Mouse (Mus musculus): Measurements from ENCODE around the gene Tyrobp.

The Tyrobp gene

DNA sequence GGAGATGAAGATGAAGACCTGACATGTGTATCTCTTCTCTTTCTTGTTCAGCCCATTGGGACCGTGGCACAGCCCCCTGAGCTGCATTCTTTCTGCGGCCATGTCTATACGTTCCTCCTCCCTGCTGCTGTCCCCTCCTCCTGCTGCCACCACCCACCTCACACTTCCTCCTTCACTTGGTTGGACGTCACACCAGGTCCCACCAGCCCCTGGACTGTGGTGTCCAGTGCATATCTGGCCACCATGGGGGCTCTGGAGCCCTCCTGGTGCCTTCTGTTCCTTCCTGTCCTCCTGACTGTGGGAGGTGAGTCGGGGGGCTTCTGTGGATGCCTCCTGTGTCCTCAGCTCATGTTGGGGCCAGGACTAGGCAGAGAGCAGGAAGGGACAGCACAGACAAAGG, at the start of gene Tyrobp:
Gene Tyrobp, plus strand, starts transcription at position 165 of the 400 bp plus-strand sequence.
- no peak for DNase-seq (ENCODE audit: low spot score)

DNA sequence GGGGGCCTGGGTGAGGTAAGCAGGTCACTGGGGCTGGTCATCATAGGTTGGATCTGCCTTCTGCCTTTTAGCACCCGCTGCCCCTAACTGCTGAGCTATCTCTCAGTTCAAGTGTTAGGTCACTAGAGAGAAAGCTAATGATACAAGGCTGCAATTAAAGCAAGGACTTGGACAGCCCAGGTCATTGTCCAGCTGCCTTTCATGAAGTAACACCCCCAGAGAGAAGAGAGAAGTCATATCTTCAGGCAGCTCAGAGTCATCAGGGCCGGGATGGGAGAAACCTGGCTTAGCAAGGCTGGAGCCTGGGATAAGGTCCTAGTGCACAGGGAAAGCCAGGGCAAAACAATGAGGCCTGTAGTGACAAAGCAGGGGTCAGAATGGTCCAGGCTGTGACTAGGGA, 46.1 kb upstream of the Tyrobp start:
- DNase-seq (ENCODE audit: low spot score) = no peak

DNA sequence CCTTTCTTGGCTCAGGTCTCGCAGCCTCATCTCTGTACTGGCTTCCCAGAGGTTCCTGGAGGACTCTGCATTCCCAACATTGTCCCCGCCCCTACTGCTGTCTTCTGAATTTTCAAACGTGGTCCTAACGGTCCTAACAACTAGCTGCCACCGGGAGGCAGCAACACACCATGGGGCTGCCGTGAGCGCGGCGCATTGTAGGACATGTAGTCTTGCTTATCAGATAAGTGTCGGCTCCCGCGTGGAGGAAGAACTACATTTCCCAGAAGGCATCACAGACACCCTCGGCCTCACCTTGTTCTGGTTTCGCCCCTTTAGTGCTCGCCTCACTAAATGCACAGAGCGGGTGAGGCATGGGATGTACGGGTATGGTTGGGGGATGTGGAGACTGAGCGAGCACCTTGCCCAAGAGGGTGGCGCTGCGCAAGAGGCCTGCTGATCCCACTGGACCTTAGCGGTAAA, 40.0 kb upstream of the Tyrobp start:
- DNase-seq (ENCODE audit: low spot score) = peak; percentile 96

DNA sequence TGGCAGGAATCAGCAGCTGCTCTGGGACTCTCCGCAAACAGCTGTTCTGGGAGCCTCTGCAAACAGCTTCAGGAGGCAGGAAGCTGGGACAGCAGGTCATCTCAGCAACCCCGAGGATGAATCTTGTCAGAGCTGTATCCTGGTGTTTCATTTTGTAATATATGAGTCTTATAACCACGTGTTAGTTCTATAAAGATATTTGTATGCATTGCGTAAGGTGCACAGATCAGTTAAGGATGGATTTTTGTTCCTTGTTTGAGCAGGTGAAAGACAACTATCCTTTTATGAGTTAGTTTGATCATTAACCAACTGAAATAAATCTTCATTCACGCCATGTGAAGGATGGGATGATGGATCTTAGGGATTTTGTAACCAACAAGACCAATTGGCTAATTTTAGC, 33.5 kb upstream of the Tyrobp start:
- no peak for DNase-seq (ENCODE audit: low spot score)

DNA sequence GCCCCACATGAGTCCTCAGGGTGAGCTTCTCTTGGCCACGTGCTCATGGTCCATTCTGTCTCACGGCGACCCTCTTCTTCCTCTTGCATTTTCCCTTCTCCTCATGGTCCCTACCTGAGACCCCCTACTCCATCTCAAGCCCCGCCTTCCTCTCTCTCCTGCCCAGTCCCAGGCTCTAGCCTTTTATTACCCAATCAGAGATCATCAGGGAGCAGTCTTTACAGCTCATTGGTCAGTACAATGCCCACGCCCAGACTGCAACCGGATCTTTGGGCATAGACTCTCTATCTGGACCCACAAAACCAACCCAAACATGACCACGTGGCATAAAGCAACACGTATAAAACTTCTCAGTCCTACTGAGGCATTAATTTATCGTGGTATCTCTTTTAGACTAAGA, 29.5 kb upstream of the Tyrobp start:
- no peak for DNase-seq (ENCODE audit: low spot score)

DNA sequence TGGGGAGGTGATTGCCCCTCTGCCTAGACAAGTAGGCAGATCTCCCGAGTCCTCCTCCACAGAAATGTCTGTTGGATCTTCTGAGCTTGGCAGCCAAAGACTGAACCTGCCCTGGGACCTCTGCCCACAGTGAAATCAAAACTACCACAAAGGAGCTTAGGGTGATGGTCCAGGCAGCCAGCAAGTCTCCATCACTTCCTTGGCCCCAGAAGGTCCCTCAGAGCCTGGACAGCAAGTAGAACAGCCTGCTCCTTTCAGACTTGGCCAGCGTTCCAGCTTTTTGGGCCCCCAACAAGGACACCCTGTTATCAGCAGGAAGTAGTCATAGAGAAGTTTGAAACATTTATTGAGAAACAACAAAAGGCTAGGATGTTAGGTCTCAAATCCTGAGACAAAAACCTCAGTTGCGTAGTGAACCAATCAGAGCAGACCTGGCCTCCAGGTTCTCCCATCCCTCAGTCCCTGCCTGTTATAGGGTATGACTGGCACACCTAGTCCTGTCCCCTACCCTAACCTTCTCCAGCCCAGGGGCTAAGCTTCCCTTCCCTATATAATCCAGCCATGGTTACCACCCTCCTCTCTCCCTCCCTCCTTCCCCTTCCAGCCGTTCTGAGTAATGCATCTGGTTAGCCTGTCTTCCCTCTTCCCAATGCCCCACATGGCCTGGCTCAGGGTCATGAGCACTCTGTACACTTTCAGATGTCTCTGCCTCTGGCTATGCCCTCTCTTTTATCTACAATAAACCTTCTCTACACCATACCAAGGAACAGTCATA, 20.6 kb upstream of the Tyrobp start:
- DNase-seq (ENCODE audit: low spot score) = no peak

DNA sequence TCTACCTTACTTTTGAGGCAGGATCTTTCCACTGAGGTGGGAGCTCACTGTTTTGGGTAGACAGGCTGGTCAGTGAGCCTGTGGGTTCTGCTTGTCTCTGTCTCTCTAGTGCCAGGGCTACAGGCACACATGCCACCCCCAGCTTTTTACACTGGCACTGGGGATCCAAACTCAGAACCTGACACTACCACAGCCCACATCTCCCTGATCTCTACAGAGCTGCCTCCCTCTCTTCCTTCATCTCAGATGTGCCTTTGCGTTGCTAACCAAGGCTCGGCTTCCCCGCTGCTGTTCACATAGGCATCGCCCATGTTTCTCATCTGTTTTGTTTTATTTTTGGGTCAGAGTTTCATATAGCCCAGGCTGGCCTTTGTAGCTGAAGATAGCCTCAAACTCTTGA, 19.9 kb upstream of the Tyrobp start:
- no peak for DNase-seq (ENCODE audit: low spot score)

DNA sequence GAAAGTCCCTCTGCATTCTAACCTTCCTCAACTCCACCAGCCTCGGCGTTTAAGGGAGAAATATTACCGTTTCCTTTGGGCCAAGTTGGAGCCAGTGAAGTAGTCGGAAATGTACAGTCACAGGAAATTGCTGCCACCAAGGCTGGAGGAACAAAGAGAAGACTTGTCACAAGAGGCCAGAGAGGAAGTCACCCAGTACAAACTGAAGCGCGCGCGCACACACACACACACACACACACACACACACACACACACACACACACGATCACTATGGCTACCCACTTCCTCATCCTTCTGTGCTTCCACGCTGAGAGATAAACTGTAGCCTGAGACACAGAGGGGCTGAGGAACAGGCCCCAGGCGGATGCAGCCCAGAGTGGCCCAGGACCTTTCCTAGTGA, 19.2 kb upstream of the Tyrobp start:
- DNase-seq (ENCODE audit: low spot score) = no peak

DNA sequence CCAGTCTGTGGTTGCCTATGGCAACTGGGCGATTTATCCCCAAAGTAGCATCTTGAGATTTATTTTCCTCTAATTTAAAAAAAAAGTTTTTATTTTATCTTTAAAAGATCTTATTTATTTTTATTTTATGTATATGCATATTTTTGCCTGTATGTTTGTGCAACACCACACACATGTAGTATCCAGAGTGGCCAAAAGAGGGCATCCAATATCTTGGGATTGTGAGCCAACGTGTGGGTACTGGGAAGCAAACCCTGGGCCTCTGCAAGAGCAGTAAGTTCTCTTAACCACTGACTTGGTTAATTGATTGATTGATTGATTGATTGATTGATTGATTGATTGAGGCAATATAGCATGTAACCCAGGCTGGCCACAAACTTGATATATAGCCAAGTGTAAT, 18.7 kb upstream of the Tyrobp start:
- no peak for DNase-seq (ENCODE audit: low spot score)

DNA sequence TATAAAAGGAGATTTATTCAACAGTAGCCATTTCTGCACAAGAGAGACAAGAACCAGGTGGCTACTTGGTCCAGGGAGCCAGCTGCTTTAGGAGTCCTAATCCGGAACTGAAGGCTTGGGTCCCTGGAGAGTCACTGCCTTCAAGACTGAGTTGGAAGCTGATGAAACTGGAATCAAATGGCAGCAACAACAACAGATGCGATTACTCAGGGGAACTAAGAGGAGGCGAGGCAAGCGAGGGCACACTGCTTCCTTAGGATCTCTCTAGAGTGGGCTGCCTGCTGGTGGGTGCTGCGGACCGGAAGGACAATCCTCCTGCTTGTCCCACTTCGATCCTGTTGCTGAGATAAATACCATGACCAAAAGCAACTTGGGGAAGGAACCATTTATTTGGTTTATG, 13.9 kb upstream of the Tyrobp start:
- no peak for DNase-seq (ENCODE audit: low spot score)

DNA sequence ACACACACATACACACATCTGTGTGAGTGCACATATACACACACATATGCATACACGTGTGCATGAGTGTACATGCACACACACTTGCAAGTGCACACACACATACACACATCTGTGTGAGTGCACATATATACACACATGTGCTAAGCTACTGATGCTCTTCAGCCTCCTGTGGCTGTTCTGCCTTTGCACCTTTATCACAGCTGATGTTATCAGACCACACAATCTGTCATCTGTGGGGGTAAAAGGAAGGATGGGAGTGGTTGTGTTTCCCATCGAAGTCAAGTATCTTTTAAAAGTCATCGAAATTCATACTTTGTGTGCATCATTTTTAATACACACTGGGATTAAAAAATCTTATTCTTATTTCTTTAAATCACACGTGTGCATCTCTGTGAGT, 11.2 kb upstream of the Tyrobp start:
- DNase-seq (ENCODE audit: low spot score) = no peak

DNA sequence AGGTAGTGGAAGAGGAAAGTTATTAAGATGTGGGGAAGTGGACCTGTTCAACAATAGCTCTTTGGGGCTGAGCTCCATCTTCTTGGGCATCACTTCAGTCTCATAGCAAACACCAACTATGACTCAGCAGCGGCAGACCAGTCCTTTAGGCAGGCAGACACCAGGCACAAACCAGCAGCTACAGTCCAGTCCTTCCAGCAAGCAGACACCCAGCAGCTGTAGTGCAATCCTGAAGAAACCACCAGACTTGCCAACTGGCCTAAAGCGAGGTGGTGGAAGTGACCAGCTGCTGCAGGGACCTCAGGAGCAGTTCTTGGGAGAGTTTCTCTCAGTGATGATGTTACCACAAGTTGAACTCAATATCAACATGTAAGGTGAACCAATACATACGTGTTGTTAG, 4.9 kb upstream of the Tyrobp start:
- DNase-seq (ENCODE audit: low spot score) = no peak

DNA sequence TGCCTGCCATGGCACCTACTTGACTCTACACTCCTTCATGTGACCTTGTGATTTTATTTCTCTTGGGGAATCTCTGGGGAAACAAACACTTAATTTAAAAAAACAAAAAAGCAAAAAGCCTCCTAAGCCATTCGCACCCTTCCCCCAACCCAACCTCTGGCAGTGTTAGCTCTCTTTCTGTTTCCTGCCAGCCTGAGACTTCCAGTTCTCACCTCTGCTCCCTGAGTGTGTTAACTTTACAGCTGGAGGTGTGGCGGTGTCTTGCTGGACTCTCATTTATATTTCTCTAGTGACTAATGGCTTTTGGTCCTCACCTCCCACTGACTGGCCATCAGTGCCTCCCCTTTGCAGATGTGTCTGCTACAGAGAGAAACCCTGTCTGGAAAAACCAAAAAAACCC, 3.8 kb upstream of the Tyrobp start:
- no peak for DNase-seq (ENCODE audit: low spot score)

DNA sequence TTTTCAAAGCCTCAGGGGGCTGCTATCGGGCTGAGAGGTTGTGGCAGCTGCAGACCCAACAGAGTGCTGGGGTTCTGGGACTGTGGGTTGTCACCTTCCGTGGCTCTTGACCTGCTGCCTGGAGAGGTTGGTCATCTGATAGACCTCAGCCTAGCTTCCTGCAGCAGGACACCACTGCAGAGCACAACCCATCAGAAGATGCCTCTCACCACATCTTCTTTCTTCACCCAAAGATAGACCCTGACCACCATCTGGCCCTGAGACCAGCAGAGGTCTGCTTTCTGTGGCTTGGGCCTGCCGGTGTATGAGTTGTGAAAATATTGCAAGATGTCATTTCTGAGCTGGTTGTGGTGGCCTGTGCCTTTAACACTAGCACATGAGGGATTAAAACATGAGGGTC, 2.5 kb upstream of the Tyrobp start:
- DNase-seq (ENCODE audit: low spot score) = no peak

DNA sequence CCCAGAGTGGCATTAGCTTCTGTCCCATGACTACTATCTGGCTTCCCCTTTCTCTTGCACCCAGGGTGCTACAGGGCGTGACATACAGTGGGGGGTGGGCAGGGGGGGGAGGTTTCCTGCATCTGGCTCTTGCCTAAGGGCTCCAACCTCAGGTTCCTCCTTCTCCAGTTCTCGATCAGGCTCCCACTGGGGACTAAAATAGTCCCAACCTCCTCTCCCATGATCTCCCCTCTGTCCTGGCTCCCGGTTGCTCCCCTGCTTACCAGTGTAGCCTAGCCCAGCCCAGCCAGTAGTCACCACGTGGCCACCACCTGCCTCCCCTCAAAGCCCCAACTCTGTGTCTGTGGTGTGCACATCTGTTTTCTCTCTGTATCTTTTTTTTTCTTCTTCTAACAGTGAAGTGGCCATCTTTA, 819 bp upstream of the Tyrobp start:
- no peak for DNase-seq (ENCODE audit: low spot score)

DNA sequence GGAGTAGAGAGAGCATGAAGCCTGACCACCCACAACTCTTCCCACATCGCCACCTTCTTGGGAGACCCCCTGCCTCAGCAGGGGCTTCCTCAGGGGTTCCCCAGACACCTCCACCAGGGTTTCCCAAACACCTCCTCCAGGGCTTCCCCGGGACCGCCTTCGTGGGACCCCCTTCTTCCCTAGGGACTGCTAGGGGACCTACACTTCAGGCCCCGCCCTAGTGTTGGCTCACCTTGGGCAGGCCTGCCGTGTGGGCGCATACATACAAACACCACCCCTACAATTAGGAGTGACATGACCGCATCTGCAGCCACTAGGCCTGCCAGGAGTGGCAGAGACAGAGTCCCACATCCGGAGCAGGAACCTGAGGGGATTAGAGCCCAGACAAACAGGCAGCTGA, 4.3 kb downstream of the Tyrobp start:
- no peak for DNase-seq (ENCODE audit: low spot score)

DNA sequence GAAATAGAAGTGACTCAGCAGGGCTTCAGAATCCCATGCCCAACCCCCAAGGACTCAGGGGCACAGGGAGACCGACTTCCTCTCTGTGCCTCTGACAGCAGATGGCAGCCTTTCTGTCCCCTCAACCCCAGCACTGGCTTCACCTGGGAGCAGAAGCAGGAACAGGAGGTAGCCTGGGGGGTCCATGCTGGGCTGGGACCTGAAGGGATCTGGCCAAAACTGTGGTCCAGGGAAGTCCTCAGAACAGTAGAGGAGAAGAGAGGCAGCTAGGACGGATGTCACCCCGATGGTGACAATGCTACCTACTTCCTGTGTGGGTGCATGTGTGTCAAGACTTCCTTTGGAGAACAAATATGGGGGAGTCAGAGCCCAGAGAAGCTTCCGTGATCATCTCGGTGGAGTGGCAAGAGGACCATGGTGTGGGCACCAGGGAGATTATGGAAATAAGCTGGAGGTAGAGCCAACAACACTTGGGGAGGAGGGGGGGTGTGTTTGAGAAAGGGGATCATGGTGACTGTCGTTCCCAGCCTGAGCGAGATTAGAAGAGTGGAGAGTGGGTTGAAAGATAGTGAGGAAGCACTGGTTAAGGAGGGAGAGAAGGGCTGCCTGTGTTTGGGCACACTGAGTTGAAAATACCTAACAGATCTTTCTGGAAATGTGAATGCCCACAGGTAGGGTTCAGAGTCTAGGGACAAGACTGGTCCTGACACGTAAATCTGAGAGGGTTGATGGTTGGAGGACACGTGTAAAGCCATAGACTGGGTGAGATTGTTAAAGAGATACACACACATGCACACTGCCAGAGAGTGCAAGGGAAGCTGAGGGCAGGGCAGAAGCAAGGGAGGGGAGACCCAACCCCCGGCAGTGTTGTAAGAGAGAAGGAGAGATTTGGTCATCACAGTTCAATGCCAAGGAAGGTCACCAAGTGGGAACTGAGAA, 6.3 kb downstream of the Tyrobp start, which contains the start of gene Hcst:
Gene Hcst, minus strand, starts transcription at position 294 of the 939 bp plus-strand sequence.
- DNase-seq (ENCODE audit: low spot score) = no peak

DNA sequence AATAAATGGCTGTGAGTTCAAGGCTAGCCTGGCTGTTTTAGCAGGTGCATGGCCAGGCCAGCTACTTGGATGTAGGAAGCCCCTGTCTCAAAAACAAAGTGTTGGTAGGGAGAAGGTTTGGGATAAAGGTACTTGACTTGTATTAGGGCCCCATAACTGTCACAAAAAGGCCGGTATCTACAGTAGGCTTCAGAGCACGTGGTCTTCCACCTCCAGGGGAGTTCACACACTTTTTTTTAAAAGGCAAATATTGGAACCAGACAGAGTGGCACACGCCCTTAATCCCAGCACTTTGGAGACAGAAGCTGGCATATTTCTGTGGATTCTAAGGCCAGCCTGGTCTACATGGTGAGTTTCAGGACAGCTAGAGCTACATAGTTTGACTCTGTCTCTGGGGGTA, 7.1 kb downstream of the Tyrobp start:
- no peak for DNase-seq (ENCODE audit: low spot score)

DNA sequence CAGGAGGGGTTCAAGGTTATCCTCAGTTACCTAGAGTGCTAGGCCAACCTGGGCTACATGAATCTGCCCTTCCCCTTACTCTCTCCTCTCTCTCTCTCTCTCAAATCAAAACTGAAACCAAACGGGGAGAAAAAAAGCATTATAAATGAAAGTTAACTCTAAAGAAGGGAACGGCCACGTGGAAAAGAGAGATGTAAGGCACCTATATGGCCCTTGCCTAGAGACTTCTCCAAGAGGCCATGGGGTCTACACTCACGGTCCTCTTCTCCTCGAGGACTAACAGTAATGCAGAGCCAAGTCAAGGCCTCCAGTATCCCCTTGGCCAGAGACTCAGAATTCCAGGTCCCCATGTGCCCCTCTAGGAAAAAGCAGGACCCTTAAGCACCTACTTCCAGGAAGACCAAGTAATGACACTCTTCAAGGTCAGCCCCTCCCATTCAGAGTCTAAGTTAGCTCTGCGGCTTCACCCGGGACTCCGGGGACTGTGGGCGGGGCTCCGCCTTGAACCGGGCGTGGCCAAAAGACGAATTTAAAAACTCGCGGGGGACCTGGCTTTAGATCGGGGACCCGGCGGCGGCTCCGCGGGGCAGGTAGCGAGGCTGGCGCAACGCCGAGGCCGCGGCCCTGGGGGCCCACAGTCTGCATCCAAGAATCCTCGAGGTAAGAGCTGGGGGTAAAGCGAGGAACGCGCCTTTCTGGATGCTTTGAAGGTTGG, 7.8 kb downstream of the Tyrobp start, which contains the start of gene Nfkbid:
Gene Nfkbid, plus strand, starts transcription at position 558 of the 715 bp plus-strand sequence.
- no peak for DNase-seq (ENCODE audit: low spot score)

DNA sequence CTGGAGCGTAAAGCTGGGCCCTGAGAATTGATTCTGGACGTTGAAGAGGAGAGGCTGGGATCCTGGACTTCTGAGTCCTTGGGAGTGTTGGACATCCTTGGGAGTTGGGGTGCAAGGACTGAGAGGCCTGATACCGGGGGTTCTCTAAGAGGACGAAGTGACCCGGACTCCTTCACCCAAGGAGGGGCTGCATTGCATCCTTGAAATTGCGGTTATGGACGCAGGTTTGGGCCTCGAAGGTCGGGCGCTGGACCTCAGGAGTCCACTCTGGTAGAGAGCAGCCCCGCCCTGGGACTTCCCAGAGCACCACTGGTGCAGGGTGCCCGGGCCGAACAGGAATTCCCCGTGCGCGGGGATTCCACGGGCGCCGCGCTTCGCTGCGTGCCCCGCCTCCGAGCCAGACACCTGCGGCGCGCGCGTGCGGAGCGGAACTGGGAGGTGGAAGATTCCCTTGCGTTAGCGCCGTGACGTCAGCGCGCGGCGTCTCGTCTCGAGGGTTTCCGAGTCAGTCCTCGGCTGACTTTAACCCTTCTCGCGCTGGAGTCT, 8.4 kb downstream of the Tyrobp start:
- DNase-seq (ENCODE audit: low spot score) = peak; percentile 88

DNA sequence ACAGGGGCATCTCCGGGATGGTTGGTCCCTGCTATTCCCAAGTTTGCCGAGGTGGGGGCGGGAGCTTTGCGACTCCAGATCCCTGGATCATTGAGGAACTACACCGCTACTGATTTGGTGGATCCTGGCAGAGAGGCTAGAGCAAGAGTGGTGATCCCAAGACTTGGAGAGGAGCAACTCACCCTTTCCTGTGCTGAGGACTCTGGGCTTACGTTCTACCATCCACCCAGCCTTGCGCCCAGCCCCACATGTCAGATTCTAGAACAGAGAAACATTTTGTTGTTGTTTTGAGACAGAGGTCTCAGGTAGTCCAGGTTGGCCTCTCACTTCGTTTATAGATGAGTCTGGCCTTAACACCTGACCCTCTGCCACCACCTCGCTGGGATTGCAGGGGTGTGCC, 9.0 kb downstream of the Tyrobp start:
- no peak for DNase-seq (ENCODE audit: low spot score)

DNA sequence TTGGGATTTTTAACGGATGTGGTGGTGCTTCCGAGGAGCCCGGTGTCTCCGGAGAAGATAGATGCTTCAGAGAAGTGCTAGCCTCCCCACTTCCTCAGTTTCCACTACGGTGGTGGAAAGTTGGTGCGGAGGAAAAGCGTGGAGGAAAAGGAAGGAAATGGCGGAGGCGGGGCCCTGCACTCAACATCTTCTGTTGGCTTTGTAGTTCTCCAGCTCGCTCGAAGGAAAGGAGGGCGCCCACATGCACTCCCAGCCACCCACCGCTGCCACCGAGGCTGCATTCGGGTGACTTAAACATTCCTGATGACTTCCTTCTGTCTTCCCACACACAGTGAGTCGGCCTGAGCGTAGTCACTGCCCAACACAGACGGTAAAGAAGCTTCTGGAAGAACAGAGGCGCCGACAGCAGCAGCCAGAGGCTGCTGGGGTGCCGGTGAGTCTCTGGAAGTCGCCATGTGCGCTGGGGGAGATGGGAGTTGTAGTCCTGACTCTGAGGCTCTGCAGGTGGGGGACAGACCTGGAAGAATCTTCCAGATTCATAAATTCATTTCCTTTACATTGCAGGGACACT, 9.6 kb downstream of the Tyrobp start:
- no peak for DNase-seq (ENCODE audit: low spot score)
